Mouse (Mus musculus) CD4-positive, CD25-positive, alpha-beta regulatory T cell, adult 9 weeks (primary cell): Measurements from ENCODE around the gene Gm3880. TPM values are rescaled to one million over a fixed set of nuclear protein-coding genes. Genes with fewer than 3 reads are reported as not detected.

Experiments used
- polyA plus RNA-seq: library from polyadenylated mRNA; unstranded; fragments of 100-300 nt; shearing (Covaris generic); gene quantifications from one replicate; pipeline ENCODE4 v1.2.1, GENCODE M21; 2017

Gene Gm3880
- not detected for polyA plus RNA-seq

GRCm38 (mm10) chrX:102686872-102687271 lies at the start of gene Gm3880:
Gene Gm3880, minus strand, starts transcription at chrX:102686972.

GRCm38 (mm10) chrX:102707535-102707934 lies 20.8 kb upstream of the Gm3880 start, which contains the start of the genes Gm9112 and Dmrtc1b:
Gene Gm9112, minus strand, starts transcription at chrX:102707635.
Gene Dmrtc1b, plus strand, starts transcription at chrX:102707865.

GRCm38 (mm10) chrX:102643823-102644572 lies 42.8 kb downstream of the Gm3880 start, which contains the start of gene Phka1:
Gene Phka1, minus strand, starts transcription at chrX:102644246.

Other genes with a start within 250 kb of the Gm3880 start
- gene Hdac8, start 181.6 kb downstream of the Gm3880 start, polyA plus RNA-seq = 27.1 TPM
- gene Phka1, start 42.7 kb downstream of the Gm3880 start, polyA plus RNA-seq = 0.07 TPM
- gene Gm9112, start 20.7 kb upstream of the Gm3880 start, polyA plus RNA-seq = not detected
- not detected for gene Dmrtc1b, start 20.9 kb upstream of the Gm3880 start, polyA plus RNA-seq
- gene Dmrtc1c1, start 116.0 kb upstream of the Gm3880 start, polyA plus RNA-seq = not detected
- gene Dmrtc1c2, start 167.6 kb upstream of the Gm3880 start, polyA plus RNA-seq = not detected
- gene 1700031F05Rik, start 181.0 kb upstream of the Gm3880 start, polyA plus RNA-seq = not detected
- gene Dmrtc1a, start 221.7 kb upstream of the Gm3880 start, polyA plus RNA-seq = not detected
- not detected for gene 1700011M02Rik, start 221.9 kb upstream of the Gm3880 start, polyA plus RNA-seq
- gene 1700018G05Rik, start 241.4 kb upstream of the Gm3880 start, polyA plus RNA-seq = not detected